Mouse (Mus musculus) testis, adult 2 months (tissue): ENCODE measurements around the gene Adamtsl5.
A peak's percentile ranks its signal among the peaks of the same experiment; 100 is the strongest.

Experiments
- CTCF ChIP-seq: fragments of 200-500 bp; IDR thresholded peaks from 2 replicates; pipeline ENCODE4 v1.5.1; 2012; ENCODE audit warnings: low read depth, mild to moderate bottlenecking, inconsistent platforms, low read length, moderate library complexity; ENCODE audit not compliant: control insufficient read depth, insufficient read depth, insufficient replicate concordance
- POLR2A ChIP-seq: fragments of 200-500 bp; IDR thresholded peaks from 2 replicates; pipeline ENCODE4 v1.6.1; 2012; ENCODE audit warnings: low read depth, mild to moderate bottlenecking, inconsistent platforms, low read length, moderate library complexity; ENCODE audit not compliant: control insufficient read depth

- no peak for TF ChIP-seq CTCF
- 0 out of 2 replicates have a peak, but pooled peaks have one; percentile 25 for TF ChIP-seq POLR2A
Measured at GRCm38 (mm10) chr10:80320340-80320760, 27.9 kb downstream of the Adamtsl5 start, which contains the start of gene 2310011J03Rik.
